Mouse (Mus musculus): ENCODE results near the gene Mctp2.

DNA sequence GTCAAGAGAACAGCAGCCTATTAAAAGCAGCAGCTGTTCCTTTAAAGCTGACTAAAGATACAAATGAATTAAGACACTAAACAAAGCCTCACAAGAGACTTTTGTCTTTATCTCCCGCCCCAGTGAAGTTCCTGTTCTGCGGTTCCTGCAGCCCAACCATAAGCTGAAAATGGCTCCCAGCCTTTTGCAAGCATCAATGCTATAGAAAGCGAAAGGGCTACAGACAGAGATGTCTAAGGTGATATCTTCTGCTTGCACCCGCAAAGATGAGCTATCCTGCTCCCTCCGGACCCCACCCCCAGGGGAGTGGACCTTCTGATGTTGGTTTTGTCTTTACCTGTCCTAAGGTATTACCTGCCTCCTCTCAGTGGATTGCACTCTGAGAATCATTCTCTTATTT, 1.7 kb upstream of the Mctp2 start:
- TF ChIP-seq CTCF (IDR thresholded peaks at IDR 0.05; ENCODE audit: low read depth) (no peak), EP300 (IDR thresholded peaks at IDR 0.05; ENCODE audit: low read depth) (no peak)
